Mouse (Mus musculus) embryonic facial prominence, embryonic 14.5 days (tissue): ENCODE results near the gene Gm14459. TPM values are rescaled to one million over a fixed set of nuclear protein-coding genes. Genes with fewer than 3 reads are reported as not detected.
"Not testable (repeated sequence)": the region's sequence is repeated elsewhere in the genome, so short reads cannot be mapped to it uniquely, and the experiment has no call there.

Experiments used
- ATAC-seq: fragments of 200-750 bp; cut with Nextera tagmentation; 2 replicates; pipeline ENCODE4 v1.8.0; 2017; ENCODE audit warnings: low read depth, moderate number of reproducible peaks, moderate TSS enrichment
- DNase-seq: peaks from one replicate; pipeline ENCODE4 v3.0.0-alpha.2; 2015; ENCODE audit warnings: low spot score
- H3K27ac ChIP-seq: fragments of 300-500 bp; sonication (generic); replicated peaks from 2 replicates; pipeline ENCODE4 v1.5.1; 2014; ENCODE audit warnings: low read depth, mild to moderate bottlenecking, low read length, moderate library complexity
- H3K27me3 ChIP-seq: fragments of 300-500 bp; sonication (generic); replicated peaks from 2 replicates; pipeline ENCODE4 v1.6.1; 2014; ENCODE audit warnings: low read length; ENCODE audit not compliant: control insufficient read depth, insufficient read depth
- H3K36me3 ChIP-seq: fragments of 300-500 bp; sonication (generic); 2 replicates; pipeline ENCODE4 v1.6.1; 2014; ENCODE audit warnings: low read length, mixed read lengths; ENCODE audit not compliant: control insufficient read depth, insufficient read depth
- H3K4me1 ChIP-seq: fragments of 300-500 bp; sonication (generic); 2 replicates; pipeline ENCODE4 v1.6.1; 2014; ENCODE audit warnings: antibody characterized with exemption, low read length; ENCODE audit not compliant: control insufficient read depth, insufficient read depth
- H3K4me2 ChIP-seq: fragments of 300-500 bp; sonication (generic); 2 replicates; pipeline ENCODE4 v1.6.1; 2014; ENCODE audit warnings: low read depth, mild to moderate bottlenecking, low read length, moderate library complexity, mixed read lengths
- H3K4me3 ChIP-seq: fragments of 300-500 bp; sonication (generic); 2 replicates; pipeline ENCODE4 v1.5.1; 2014; ENCODE audit warnings: low read depth, mild to moderate bottlenecking, low read length
- H3K9ac ChIP-seq: fragments of 300-500 bp; sonication (generic); 2 replicates; pipeline ENCODE4 v1.6.1; 2014; ENCODE audit warnings: low read depth, mild to moderate bottlenecking, low read length, moderate library complexity, mixed read lengths
- H3K9me3 ChIP-seq: fragments of 300-500 bp; sonication (generic); 2 replicates; pipeline ENCODE4 v1.6.1; 2016; ENCODE audit warnings: low read length; ENCODE audit not compliant: control insufficient read depth
- WGBS: fragments of 180-500 bp; shearing (Covaris S2); extraction: QIAGEN DNeasy Blood & Tissue Kit; methylation state at CpG from one replicate; pipeline ENCODE4 v1.1.7; 2014; 5-methylcytosine and 5-hydroxymethylcytosine counted together
- polyA plus RNA-seq: library from polyadenylated mRNA; unstranded; fragments of >200 nt; fragmentation: Nextera tagmentation; extraction: Ambion mirVana; gene quantifications from 2 replicates; pipeline ENCODE4 v1.2.1, GENCODE M21; 2014

The Gm14459 gene
- not detected in 2 replicates for polyA plus RNA-seq

DNA sequence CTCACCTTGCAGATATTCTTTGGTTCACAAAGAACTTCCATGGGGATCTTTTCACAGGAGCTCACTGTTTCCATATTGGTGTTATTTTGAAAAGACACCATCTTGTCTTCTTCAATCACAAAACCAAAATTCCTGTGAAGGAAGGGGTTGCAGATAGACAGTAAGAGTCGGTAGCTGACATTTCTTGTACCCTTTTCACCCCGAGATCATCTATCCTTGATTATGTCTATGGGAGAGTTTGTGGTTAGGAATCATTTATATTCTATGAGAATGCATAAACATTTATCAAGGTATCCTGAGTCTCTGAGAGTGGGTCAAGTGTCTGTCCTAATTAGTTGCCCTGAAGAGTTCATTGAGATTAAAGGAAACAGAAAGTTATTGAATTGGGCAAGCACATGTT is at the start of gene Gm14459:
TSS of gene Gm14459 (minus strand) at position 101 of the 400 bp plus-strand sequence.
- WGBS: 86% methylated on average over 2 of the region's 2 CpGs
- no peaks in the 10 kb centered on the region for H3K4me1 ChIP-seq
- H3K9me3 ChIP-seq: no peaks in the 10 kb centered on the region

DNA sequence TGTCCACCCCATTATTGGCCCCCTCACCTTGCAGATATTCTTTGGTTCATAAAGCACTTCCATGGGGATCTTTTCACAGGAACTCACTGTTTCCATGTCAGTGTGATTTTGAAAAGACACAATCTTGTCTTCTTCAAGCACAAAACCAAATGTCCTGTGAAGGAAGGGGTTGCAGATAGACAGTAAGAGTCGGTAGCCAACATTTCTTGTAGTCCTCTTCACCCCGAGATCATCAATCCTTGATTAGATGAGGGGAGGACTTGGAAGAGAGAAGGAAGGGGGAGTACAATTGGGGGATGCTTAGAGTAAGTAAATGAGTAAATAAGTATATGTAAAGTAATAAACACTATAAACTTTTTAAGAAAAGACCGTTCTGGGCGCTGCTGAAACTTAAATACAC is 23.4 kb upstream of the Gm14459 start, which contains the start of gene Ssxb6:
TSS of gene Ssxb6 (minus strand) at position 101 of the 400 bp plus-strand sequence.
- not testable (repeated sequence) for H3K36me3 ChIP-seq, H3K4me3 ChIP-seq, H3K9me3 ChIP-seq, H3K4me2 ChIP-seq, H3K4me1 ChIP-seq, H3K9ac ChIP-seq, ATAC-seq, DNase-seq, H3K27ac ChIP-seq, H3K27me3 ChIP-seq
- WGBS: 64% methylated on average over 4 of the region's 4 CpGs

More for the DNA sequence above, at the start of gene Gm14459:
- Histone ChIP-seq H3K4me3 (no peak within 1 kb of the TSS), H3K36me3 (no peaks in the 10 kb centered on the region), H3K27me3 (no peaks in the 10 kb centered on the region), H3K4me2 (no peak within 1 kb of the TSS), H3K9ac (no peak within 1 kb of the TSS), H3K27ac (no peak within 1 kb of the TSS)
- ATAC-seq (no peak), DNase-seq (no peak)

Other genes starting within 250 kb of the Gm14459 start
- not detected in 2 replicates for gene Ssxb10, start 197.5 kb downstream of the Gm14459 start, polyA plus RNA-seq
- gene Ssxb9, start 158.0 kb downstream of the Gm14459 start, polyA plus RNA-seq: not detected in 2 replicates
- not detected in 2 replicates for gene Ssxb1, start 111.6 kb downstream of the Gm14459 start, polyA plus RNA-seq
- gene Ssxb2, start 63.2 kb downstream of the Gm14459 start, polyA plus RNA-seq: not detected in 2 replicates
- gene Ssxb6, start 23.3 kb upstream of the Gm14459 start, polyA plus RNA-seq: not detected in 2 replicates
- gene Ssxb3, start 66.9 kb upstream of the Gm14459 start, polyA plus RNA-seq: not detected in 2 replicates
- not detected in 2 replicates for gene Ssxb8, start 165.9 kb upstream of the Gm14459 start, polyA plus RNA-seq
- not detected in 2 replicates for gene Ssx9, start 223.5 kb upstream of the Gm14459 start, polyA plus RNA-seq